Mouse (Mus musculus) CH12.LX (cell line): ENCODE data around the gene Mapk6.

Experiments used
- CTCF ChIP-seq, 2 experiments: IDR thresholded peaks in 1 of 2; conservative IDR thresholded peaks in 1 of 2; 2 replicates each; pipeline ENCODE4 v1.5.1; 2011 to 2012; ENCODE audit warnings: low read depth in 2 of 2, low read length in 2 of 2, improper control_type of control experiment in 1 of 2, inconsistent platforms in 1 of 2, mild to moderate bottlenecking in 1 of 2, moderate library complexity in 1 of 2
- ELF1 ChIP-seq: IDR thresholded peaks from 2 replicates; pipeline ENCODE4 v1.6.1; 2014; ENCODE audit warnings: low read depth, mild to moderate bottlenecking, inconsistent platforms, low read length, improper control_type of control experiment
- EP300 ChIP-seq: IDR thresholded peaks from 2 replicates; pipeline ENCODE4 v1.6.1; 2011; ENCODE audit warnings: low read length, improper control_type of control experiment
- JUND ChIP-seq: conservative IDR thresholded peaks from 2 replicates; pipeline ENCODE4 v1.6.1; 2011; ENCODE audit warnings: low read depth, low read length, improper control_type of control experiment
- KAT2A ChIP-seq: IDR thresholded peaks from 2 replicates; pipeline ENCODE4 v1.6.1; 2012; ENCODE audit warnings: low read length, improper control_type of control experiment, inconsistent platforms; ENCODE audit not compliant: insufficient replicate concordance
- MXI1 ChIP-seq: IDR thresholded peaks from 2 replicates; pipeline ENCODE4 v1.6.1; 2011; ENCODE audit warnings: mild to moderate bottlenecking, low read depth, low read length, improper control_type of control experiment
- NELFE ChIP-seq: IDR thresholded peaks from 2 replicates; pipeline ENCODE4 v1.6.1; 2011; ENCODE audit warnings: low read depth, low read length, improper control_type of control experiment
- POLR2A ChIP-seq: IDR thresholded peaks from 2 replicates; pipeline ENCODE4 v1.6.1; 2011; ENCODE audit warnings: low read depth, mild to moderate bottlenecking, improper control_type of control experiment, low read length
- RAD21 ChIP-seq: IDR thresholded peaks from 2 replicates; pipeline ENCODE4 v1.6.1; 2011; ENCODE audit warnings: low read depth, mild to moderate bottlenecking, low read length, improper control_type of control experiment, moderate library complexity
- TCF12 ChIP-seq: IDR thresholded peaks from 2 replicates; pipeline ENCODE4 v1.6.1; 2014; ENCODE audit warnings: low read depth, mild to moderate bottlenecking, inconsistent platforms, low read length, improper control_type of control experiment
- USF1 ChIP-seq: IDR thresholded peaks from 2 replicates; pipeline ENCODE4 v1.6.1; 2014; ENCODE audit warnings: low read depth, mild to moderate bottlenecking, inconsistent platforms, low read length, improper control_type of control experiment
- ZNF384 ChIP-seq: IDR thresholded peaks from 2 replicates; pipeline ENCODE4 v1.6.1; 2012; ENCODE audit warnings: low read depth, low read length, improper control_type of control experiment, inconsistent platforms

DNA sequence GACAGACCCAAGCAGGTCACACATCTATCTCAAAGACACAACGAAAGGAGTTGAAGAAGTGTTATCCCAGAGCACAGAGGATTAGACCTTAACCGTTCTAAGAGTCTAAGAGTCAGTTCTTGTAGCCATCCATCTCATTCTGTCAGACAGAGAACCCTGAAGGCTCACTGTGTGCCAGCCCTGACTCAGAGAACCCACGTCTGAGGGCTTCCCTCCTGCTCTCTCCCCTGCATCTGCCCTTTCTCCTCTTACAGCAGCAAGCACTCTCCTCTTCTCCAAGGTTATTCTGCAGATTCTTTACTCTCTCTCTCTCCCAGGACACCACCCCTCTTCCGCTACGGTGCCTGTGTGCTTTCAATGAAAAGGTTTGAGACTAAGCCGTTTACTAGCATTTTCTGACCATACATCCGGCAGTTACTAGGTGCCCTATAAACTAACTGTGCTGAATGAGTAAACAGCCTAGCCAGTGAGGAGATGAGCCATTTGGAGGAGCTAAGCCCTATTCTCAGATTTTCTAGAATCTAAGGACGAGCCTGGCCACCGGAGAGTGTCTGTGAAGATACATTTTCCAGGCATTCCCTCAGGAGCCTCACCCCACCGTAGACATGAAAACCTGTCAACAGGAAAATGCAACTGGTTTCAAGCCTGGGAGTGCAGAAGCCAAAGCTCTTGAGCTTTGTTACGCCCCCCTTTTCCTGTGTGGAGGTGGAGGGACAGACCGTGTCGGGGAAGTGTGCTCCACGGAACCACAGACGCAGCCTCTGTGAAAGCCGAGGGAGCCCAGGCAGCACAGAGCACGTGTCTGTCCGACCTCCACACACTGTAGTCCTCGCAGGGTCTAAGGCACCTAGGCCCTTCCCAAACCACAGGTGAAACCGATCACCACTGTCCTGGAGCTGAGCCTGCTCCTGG lies 8.0 kb downstream of the Mapk6 start:
- TF ChIP-seq NELFE (no peak), ZNF384 (no peak), MXI1 (no peak), ELF1 (no peak), POLR2A (no peak), CTCF (conservative IDR thresholded peaks at IDR 0.05 in 1 of 2, IDR thresholded peaks at IDR 0.05 in 1 of 2; ENCODE audit: low read depth in 2 of 2, low read length in 2 of 2) (no peak), USF1 (no peak), TCF12 (no peak), JUND (no peak), EP300 (no peak), KAT2A (no peak), RAD21 (no peak)
